Mouse (Mus musculus) small intestine, adult 2 months (tissue): ENCODE results near the gene Ptcra.

Experiments
- CTCF ChIP-seq: fragments of 200-500 bp; IDR thresholded peaks from 2 replicates; pipeline ENCODE4 v1.5.1; 2012; ENCODE audit warnings: low read depth, mild to moderate bottlenecking, control low read depth, inconsistent platforms, low read length, moderate library complexity, mixed read lengths; ENCODE audit not compliant: insufficient replicate concordance, insufficient read length; ENCODE audit errors: extremely low read depth
- POLR2A ChIP-seq: fragments of 200-500 bp; IDR thresholded peaks from 2 replicates; pipeline ENCODE4 v1.6.1; 2012; ENCODE audit warnings: low read depth, mild to moderate bottlenecking, control low read depth, inconsistent platforms, low read length, moderate library complexity

- TF ChIP-seq CTCF (no peak), POLR2A (no peak)
Observed at GRCm38 (mm10) chr17:46747806-46748205, 15.7 kb downstream of the Ptcra start.
